Mouse (Mus musculus): ENCODE results near the gene Hspe1. TPM values are rescaled to one million over a fixed set of nuclear protein-coding genes. Genes with fewer than 3 reads are reported as not detected.
"Not testable (repeated sequence)": the region's sequence is repeated elsewhere in the genome, so short reads cannot be mapped to it uniquely, and the experiment has no call there.

Hspe1 gene
- total RNA-seq (2014; fragmentation: Nextera tagmentation) (836 and 866 TPM in 2 replicates), total RNA-seq (2017) (921 and 969 TPM in 2 replicates)

- peak; percentile 67 for ATAC-seq (replicated peaks; ENCODE audit: low FRiP score, low TSS enrichment, poor library complexity, severe bottlenecking)
These were observed at the start of gene Hspe1, which contains the start of gene Hspd1 for GRCm38 (mm10) chr1:55087932-55088610. Gene Hspe1, plus strand, starts transcription at chr1:55088132. Gene Hspd1, minus strand, starts transcription at chr1:55088243.

- no peak for ATAC-seq (replicated peaks; ENCODE audit: low FRiP score, low TSS enrichment, poor library complexity, severe bottlenecking)
These were observed 48.0 kb upstream of the Hspe1 start for GRCm38 (mm10) chr1:55039944-55040343.

GRCm38 (mm10) chr1:55041691-55042090, 46.2 kb upstream of the Hspe1 start:
- no peak for ATAC-seq (replicated peaks; ENCODE audit: low FRiP score, low TSS enrichment, poor library complexity, severe bottlenecking)

- no peak for ATAC-seq (replicated peaks; ENCODE audit: low FRiP score, low TSS enrichment, poor library complexity, severe bottlenecking)
These were observed 45.7 kb upstream of the Hspe1 start for GRCm38 (mm10) chr1:55042246-55042645.

- ATAC-seq (replicated peaks; ENCODE audit: low FRiP score, low TSS enrichment, poor library complexity, severe bottlenecking) = no peak
These were observed 44.8 kb upstream of the Hspe1 start for GRCm38 (mm10) chr1:55043164-55043563.

- no peak for ATAC-seq (replicated peaks; ENCODE audit: low FRiP score, low TSS enrichment, poor library complexity, severe bottlenecking)
These were observed 38.9 kb upstream of the Hspe1 start for GRCm38 (mm10) chr1:55048841-55049587.

- no peak for ATAC-seq (replicated peaks; ENCODE audit: low FRiP score, low TSS enrichment, poor library complexity, severe bottlenecking)
These were observed 36.3 kb upstream of the Hspe1 start for GRCm38 (mm10) chr1:55051671-55052070.

GRCm38 (mm10) chr1:55052355-55052953, 35.5 kb upstream of the Hspe1 start, which contains the start of gene Coq10b:
Gene Coq10b, plus strand, starts transcription at chr1:55052770.
- ATAC-seq (replicated peaks; ENCODE audit: low FRiP score, low TSS enrichment, poor library complexity, severe bottlenecking) = peak; percentile 99

- peak; percentile 40 for ATAC-seq (replicated peaks; ENCODE audit: low FRiP score, low TSS enrichment, poor library complexity, severe bottlenecking)
These were observed 34.9 kb upstream of the Hspe1 start for GRCm38 (mm10) chr1:55053005-55053404.

GRCm38 (mm10) chr1:55053596-55053995, 34.3 kb upstream of the Hspe1 start:
- no peak for ATAC-seq (replicated peaks; ENCODE audit: low FRiP score, low TSS enrichment, poor library complexity, severe bottlenecking)

- no peak for ATAC-seq (replicated peaks; ENCODE audit: low FRiP score, low TSS enrichment, poor library complexity, severe bottlenecking)
These were observed 32.4 kb upstream of the Hspe1 start for GRCm38 (mm10) chr1:55055322-55056115.

- ATAC-seq (replicated peaks; ENCODE audit: low FRiP score, low TSS enrichment, poor library complexity, severe bottlenecking) = not testable (repeated sequence)
These were observed 29.5 kb upstream of the Hspe1 start for GRCm38 (mm10) chr1:55058383-55058782.

GRCm38 (mm10) chr1:55061099-55061498, 26.8 kb upstream of the Hspe1 start:
- ATAC-seq (replicated peaks; ENCODE audit: low FRiP score, low TSS enrichment, poor library complexity, severe bottlenecking) = peak; percentile 63

GRCm38 (mm10) chr1:55061772-55062171, 26.2 kb upstream of the Hspe1 start:
- ATAC-seq (replicated peaks; ENCODE audit: low FRiP score, low TSS enrichment, poor library complexity, severe bottlenecking) = no peak

GRCm38 (mm10) chr1:55072328-55072727, 15.6 kb upstream of the Hspe1 start:
- not testable (repeated sequence) for ATAC-seq (replicated peaks; ENCODE audit: low FRiP score, low TSS enrichment, poor library complexity, severe bottlenecking)

- no peak for ATAC-seq (replicated peaks; ENCODE audit: low FRiP score, low TSS enrichment, poor library complexity, severe bottlenecking)
These were observed 13.2 kb upstream of the Hspe1 start for GRCm38 (mm10) chr1:55074757-55075156.

- ATAC-seq (replicated peaks; ENCODE audit: low FRiP score, low TSS enrichment, poor library complexity, severe bottlenecking) = peak; percentile 94
These were observed 12.1 kb upstream of the Hspe1 start for GRCm38 (mm10) chr1:55075652-55076394.

- peak; percentile 39; the same call in 1 of the 2 replicates for ATAC-seq (replicated peaks; ENCODE audit: low FRiP score, low TSS enrichment, poor library complexity, severe bottlenecking)
These were observed 11.6 kb upstream of the Hspe1 start for GRCm38 (mm10) chr1:55076395-55076743.
